Mouse (Mus musculus) retina, embryonic 14.5 days (tissue): ENCODE measurements at regions not wholly inside any gene's neighbourhood (a gene's known extent, or its start where the extent isn't known, plus 50 kb on each side); places are given as distances from the start of the nearest gene placed in this dataset.
A peak's percentile ranks its signal among the peaks of the same experiment; 100 is the strongest.

Experiments
- DNase-seq: peaks from one replicate; pipeline ENCODE4 v3.0.0-alpha.2; 2015; ENCODE audit warnings: low spot score

DNA sequence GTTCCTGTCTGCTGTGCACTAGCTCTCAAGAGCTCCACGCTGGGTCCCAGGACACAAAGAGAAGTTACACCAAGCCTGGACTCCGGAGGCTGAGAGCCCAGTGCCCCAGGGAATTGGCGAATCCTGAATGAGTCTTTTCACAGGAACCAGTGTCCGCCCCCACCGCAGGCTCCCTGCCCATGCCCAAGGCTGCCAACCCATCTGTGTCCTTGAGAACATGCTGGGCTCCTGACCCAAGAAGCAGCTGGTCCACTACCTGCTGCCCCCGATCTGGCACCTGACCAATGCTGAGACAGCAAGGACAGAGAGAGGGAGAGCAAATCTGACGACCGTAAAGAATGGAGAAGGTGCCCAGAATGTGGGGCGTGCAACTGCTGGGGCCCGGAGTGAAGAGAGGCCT is 85.2 kb upstream of the Cplx2 start:
- no peak for DNase-seq

DNA sequence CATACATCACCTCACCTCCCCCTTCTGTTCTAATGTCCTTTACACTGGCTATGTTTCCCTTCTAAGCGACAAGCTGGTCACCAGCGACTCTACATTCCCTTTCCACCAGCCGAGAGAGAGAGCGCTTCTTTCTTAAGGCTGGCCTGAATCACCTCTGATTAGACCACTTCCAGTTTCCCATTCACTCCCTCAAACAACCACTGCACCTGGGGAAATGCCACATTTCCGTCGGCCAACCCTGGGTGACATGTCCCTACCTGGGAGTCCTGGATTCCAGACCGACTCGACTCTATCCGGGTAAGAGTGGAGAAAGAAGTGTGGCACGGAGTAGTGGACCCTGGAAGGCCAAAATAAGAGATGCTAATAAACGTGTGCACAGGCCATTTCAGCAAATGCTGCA is 84.5 kb upstream of the Cplx2 start:
- no peak for DNase-seq

DNA sequence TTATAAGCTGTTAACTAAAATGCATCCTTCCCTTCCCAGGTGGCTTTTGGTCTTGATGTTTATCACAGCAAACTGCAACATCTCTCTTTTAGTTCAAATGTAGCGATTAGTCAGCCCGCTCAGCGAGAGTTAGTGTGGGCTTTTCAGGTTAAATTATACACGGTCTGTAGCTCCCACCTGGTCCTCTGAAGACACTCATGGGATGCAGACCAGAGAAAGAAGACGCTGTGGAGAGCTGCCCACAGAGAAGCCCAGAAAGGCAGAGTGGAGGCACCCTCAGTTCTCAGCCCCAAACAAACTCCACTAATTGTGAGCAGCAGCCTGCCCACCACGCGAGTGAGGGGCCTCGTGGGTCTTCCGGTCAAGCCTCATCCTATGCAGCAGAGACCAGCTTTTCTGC is 81.1 kb upstream of the Cplx2 start:
- peak; percentile 29 for DNase-seq

DNA sequence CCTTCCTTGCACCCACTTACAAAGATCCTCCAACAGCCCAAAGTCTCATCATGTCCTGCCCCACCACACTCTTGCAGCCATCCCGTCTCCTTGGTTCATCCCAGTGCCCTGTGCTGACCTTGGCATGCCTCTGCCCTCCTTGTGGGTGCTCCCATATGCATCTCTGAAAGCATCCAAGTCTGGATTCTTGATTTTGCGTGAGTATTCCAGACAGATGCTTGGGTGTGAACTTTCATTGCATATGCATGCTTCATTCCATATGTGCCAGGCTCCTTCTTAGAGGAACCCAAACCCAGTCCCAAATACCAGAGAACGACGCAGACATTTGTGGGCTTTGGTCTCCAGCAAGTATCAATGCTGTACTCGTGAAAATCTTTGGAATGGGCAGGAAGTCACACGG is 78.8 kb upstream of the Cplx2 start:
- DNase-seq: no peak

DNA sequence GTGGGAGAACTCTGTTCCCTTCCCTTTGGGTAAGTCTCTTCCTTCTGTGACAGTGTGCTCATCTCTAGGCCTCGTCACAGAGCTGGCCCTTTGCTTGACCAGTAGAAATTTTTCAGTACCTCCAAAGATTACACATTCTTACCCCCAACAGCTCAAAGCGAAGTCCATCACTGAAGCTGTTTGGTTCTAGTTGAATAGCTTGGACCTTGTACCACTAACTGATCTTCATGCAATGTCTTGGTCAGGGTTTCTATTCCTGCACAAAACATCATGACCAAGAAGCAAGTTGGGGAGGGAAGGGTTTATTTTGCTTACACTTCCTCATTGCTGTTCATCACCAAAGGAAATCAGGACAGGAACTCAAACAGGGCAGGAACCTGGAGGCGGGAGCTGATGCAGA is 78.1 kb upstream of the Cplx2 start:
- DNase-seq: no peak

DNA sequence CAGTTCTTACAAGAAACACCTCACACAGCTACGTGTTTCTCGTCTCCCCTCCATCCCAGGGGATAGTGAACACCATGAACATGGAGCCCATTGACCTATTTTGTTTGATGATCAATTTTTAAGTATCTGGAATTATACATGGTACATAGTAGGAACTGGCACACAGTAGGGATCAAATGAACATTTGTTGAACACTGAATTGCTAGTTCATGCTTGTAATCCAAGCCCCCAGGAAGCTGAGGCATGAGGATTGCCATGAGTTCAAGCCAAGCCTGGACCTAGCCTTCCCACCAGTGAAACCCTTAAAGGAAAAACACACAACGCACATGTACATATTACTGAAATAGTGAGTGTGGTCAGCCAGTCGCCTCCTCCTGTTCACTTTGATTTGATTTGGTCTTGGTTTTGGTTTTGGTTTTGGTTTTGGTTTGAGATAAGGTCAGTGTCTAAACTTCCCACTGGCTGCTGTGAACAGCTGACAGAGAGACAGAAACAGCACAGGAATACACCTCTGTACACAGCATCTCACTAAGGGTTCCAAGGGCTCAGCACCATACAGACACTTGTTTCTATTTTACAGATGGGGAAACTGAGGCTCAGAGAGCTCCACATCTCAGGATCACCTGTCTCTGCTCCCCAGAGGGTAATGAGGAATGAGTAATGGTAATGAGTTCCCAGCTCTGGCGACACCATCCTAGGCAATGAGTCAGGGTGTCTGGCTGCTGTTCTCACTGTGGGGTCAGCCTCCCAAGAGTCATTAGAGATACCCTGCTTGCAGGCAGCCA is 75.5 kb upstream of the Cplx2 start:
- no peak for DNase-seq

DNA sequence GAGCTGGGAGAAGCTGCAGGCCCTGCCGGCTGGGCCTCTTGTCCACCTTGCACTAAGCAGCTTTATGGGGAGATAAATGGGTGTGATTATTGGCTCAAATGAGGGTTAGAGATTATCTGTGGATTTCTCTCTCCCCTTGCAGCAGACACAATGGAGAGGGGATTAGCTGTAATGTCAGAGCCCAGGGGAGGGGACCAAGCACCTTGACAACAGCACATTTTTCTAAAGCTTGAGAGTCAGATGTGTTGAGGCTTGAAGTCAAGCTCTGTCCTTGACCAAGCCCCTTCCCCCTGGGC is 74.9 kb upstream of the Cplx2 start:
- DNase-seq: peak; percentile 29

DNA sequence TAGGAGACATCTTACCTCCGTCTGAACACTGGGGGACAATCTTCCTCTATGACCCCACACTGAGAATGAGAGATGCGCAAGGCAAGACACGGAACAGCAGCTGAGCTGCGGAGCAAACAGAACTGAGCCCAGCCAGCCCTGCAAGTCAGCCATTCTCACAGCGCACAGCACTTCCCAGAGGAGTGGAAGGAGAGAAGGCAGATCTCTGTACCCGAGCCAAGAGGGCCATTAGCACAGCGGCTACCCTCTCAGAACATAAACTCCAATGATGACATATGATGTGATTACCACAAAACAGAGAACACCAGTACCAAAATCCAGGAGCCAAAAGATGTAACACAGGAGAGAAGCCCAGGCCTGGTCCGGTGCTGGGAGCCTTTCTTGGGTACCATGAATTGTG is 72.3 kb upstream of the Cplx2 start:
- DNase-seq: no peak

DNA sequence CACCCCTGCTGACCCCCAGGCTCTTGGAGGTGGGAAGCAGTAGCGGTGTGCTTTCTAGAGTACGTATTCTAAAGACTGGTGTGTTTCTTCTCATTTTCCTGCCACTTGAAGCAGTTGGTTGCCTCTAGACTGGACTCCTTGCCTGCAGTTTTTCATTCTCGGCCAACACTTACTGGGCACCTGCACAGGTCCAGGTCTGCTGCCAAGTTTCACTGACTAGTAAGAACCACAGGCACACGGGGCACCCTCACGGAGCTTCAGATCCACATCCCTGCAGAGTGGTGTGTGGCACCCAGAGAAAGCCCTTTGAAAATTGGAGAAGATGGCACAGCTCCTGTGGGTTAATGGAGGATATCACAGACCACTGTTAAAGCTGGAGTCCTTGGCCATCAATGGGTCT is 71.9 kb upstream of the Cplx2 start:
- no peak for DNase-seq

DNA sequence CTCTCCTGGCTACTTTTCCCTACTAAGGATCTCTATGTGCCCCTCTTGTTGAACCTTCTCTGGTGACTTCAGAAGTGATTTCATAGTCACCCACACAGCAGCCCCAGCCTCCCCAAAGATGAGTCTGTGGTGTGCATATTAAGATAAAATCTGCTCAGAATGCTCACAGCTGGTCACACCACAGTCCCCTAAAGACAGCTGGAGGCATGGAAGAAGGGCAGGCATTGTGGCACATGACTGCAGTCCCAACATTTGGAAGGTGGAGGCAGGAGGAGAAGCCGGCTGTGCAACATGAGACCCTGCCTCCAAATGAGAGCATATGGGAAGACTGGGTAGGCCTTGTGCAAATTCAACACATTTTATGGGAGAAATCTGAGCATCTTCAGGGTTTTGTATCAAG is 70.0 kb upstream of the Cplx2 start:
- DNase-seq: no peak

DNA sequence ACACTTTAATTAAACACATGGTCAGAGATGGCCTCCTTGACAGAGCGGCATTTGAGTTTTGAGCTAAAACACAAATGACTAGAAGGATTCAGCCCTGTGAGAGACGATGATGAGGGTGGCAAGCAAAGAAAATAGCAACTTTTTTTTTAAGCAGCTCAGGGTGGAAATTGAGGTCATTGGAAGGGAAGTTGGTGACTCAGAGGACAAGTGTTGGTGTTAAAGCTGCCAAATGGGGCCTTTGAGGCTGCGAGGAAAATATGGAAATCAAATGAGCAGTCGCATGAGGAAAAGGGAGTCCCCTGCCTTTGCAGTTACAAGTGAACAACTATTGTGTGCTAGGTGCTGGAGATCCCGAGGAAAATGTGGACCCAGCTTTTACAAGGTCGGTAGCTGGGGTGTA is 69.5 kb upstream of the Cplx2 start:
- no peak for DNase-seq

DNA sequence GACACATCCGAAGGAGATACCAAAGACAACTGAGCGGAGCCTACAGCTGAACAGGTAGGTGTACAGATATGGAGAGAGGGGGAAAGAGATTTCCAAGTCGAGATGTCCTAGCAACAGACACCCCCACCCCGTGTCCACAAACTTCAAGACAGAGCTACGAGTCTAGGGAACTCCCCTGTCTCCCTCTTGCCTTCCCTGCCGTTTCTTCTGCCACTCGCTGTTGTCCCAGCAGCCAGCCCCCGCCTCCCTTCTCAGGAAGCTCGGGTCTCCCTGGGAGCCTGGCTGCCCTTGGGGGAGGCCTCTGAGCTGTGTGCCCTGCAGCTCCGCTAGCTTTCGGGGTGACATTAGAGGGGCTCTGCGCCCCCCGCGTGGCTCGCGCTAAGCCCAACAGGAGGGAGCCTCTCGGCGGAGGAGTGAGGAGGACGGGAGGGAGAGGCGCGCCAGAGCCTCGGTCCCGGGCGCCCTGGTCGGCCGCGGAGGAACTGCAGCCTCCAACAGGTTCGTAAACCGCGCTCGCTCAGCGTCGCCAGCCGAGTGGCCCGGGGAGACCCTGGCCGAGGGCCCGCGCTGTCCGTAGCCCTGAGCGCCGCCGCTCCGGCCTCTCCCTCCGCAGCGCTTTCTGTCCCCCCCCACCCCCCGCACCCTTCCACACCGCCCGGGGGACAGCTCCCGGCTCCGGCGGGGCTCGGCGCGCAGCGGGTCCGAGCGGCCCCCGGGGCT is 68.6 kb upstream of the Cplx2 start:
- peak; percentile 66 for DNase-seq

DNA sequence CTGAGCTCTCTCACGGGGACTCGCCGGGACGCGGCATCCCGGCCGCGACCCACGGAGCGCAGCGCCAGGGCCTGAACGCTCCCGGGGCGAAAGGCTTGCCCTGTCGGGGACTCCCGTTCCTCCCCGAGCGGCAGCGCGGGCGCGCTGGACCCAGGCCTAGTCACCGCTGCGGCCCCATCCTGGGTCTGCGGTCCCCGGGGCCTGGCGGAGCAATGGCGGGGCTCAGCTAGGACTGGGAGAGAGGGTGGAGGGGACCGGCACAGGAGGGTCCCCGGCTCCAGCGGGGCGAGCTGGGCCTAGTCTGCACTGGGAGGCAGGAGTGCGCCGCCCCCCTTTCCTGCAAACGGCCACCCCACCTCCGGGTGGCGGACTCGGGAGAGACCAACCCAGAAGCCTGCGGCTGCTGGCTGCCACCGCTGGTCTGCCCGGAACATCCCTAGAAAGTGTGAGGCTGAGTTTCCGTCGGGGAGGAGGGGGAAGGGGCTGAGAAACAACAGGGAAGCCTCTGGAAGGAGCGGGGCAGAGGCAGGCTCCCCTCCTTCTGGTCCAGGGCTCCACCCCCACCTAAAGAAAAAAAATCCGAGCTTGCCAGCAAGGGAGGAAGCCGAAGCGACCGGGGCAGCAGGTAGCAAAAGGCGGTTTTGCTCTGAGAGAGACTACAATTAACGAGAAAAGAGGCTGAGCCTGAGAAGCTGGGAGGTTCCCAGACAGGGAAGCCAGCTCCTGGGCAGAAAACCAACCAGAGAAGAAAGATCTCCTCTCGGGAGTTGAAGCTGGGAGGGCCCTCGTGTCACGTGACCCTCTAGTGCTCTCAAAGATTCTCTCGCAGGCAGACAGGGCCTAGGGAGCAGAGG is 67.9 kb upstream of the Cplx2 start:
- peak; percentile 85 for DNase-seq

DNA sequence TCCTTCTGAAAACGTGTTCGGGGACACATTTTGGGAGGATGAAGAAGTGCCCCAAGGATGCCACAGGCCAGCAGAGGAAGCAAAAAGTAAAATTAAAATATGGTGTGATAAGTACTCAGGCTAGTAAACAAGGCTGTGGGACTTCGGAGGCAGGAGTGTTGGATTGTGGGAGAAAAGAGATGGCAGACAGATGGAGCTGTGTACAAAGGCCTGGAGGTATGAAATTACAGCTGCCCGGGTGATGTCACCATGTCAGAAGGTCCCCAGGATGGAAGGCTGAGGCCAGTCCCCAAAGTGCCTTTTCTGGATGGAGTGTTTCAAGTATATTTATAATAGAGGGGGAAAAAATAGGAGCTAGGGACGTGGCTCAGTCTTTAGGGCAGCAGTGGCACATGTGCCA is 66.9 kb upstream of the Cplx2 start:
- peak; percentile 44 for DNase-seq

DNA sequence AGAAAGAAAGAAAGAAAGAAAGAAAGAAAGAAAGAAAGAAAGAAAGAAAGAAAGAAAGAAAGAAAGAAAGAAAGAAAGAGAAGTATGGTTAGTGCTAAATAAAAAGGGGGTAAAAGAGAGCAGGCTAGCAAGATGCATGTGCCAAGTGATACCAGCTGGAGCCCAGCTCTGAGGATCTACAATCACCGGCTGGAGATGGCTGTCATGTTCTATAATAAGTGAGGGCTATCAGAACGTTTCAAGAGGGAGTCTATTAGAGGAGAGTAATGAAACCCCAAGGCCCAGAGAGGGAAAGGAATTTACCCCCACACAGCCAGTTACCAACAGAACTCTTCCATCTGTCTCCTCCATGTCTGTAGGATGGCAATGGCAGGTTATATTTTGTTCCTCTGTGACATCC is 62.6 kb upstream of the Cplx2 start:
- no peak for DNase-seq

DNA sequence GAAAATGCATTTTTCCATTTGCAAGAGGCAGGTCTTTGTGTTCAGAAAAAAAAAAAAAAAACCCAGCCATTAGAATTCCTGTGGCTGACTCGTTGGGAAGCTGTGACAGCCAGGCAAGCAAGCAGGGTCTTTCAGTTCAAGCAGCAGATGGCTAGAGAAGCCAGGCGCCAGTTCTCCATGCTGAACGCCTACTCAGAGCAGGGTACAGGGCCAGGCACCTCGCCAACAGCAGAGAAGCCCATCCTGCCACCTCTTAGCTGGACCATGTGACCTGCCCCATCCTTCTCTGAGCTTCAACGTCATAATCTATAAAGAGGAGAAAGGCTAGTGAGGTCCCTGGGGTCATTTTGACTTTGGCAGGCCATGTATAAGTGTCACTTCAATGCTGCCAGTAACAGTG is 61.8 kb upstream of the Cplx2 start:
- no peak for DNase-seq

DNA sequence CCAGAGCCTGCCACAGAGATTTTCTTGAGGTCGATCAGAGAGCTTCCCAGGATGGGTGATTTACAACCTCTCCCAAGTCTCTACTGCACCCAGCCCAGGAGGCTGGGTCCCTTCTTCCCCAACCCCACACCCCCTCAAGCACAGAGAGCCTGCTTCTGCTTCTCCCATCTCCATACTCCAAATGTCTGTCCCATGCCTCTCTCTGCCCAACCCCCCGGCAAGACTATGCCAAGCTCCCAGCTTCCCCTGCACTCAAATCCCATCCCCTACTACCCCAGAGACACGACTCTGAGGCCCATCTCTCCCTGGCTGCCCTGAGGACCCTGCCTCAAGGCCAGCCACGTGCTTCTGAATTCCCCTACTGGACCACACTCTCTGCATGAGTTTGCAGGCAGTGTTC is 61.0 kb upstream of the Cplx2 start:
- no peak for DNase-seq

DNA sequence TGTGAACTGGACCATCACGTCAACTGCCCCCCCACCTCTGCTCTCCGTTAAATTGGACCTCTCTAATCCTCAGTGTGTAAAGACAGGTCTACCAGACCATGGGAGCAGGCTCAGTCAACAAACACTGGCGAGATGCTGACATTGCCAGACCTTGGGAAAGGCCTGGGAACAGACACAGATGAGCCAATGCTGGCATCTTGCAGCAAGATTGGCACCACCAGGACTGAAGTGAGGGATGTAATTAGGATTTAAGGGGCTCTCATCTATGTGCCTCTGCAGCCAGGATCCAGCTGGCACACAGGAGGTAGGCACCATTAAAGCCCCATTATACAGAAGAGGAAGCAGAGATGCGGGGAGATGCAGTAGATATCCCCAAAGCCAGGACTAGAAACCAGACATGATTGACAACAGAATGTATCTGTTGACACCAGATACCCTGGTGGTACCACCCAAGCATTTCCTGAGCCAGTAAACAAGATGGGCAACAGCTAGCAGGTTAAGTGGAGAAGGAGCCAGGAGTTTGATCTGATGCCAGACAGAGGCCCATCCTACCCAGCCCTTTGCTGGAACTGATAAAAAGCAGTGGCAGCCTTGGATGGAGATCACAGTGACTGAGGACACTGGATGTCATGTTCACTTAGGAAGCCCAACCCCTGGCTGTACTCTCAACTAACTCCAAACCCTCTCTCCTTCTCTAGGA is 59.7 kb upstream of the Cplx2 start:
- DNase-seq: no peak

DNA sequence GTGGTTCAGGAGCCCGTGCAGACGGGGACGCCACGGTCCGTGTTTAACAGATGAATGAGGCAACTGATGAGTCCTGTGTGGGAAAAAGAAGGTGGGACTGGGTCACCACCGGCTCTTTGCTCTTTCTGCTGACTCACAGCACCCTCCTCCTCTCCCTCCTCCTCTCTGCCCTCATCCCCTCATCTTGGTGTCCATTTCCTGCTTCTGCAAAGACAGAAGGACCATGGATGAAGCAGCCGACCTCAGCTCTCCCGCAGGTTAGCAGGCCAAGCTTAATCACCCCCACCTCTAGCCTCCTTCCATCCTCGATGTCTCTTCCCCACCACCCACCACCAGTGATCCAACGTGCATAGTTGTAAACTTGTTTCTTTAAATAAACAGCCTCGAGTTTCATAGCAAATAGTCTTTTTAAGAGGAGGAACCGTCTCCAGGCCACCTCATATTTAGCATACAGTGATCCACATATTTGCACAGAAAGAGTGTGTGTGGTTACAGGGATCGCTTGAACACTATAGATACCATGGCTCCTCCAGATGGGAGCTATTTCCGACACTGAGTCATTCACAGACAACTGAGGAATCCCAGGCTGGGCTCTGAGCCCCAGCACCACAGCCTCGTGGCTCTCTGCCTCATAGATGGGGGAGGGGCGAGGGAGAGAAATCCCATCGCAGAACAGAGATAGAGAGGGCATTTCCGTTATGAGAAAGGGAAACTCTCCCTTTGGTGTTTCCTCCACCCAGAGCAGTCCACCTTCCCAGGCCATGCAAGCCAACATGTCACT is 58.6 kb upstream of the Cplx2 start:
- no peak for DNase-seq

DNA sequence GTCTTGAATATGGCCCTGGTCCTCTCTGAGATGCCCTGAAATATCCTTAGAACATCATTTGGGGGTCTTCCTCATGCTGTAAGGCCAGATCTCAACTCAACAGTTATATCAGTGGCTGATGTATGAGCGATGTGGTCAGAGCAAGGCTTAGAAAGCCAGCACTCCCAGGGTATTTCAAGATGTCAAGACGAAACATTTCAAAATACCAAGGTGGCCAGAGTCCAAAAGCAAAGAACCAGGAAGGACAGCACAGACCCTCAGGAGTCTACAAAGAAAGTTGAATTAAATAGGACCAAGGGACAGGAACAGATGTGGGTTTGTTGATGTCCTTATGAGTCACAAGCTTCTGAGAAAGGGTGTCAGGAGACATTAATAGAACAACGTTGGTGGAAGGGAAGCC is 55.8 kb upstream of the Cplx2 start:
- DNase-seq: no peak

DNA sequence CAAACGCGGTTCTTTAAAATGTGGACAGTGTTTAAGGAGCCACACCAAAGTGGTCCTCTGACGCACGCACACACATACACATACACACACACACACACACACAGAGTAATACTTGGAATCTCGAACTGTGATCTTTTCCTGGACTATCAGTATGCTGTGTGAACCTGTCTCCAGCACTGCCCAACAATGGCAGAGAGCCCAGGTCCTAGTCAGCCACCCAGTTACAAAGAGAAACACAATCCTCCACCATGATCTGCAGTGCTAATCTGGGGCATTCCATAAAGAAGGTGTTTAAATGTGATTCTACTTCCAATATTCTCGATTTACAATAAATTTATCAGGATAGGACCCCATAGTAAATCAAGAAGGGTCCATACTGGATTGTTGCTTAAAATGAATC is 54.2 kb upstream of the Cplx2 start:
- DNase-seq: no peak

DNA sequence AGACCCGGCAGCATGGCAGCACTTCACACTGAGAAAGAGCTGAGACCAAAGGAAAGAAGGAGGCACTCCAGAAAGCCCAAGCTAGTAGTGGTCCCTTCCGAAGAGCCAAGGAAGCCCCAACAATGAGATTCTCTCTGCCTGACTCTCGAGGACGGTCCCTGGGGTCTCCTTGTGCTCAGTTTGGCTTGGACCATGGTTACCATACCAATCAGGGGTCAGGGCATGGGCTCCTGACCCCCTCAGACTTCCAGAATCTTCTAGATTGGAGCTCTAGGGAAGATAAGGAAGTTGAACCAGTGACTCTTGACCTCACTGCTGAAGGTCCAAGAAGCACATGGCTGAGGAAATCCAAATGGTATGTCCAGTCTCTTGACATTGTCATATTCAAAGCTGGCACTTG is 53.0 kb upstream of the Cplx2 start:
- no peak for DNase-seq
